Mouse (Mus musculus): Measurements from ENCODE around the gene Nkx2-9. TPM values are rescaled to one million over a fixed set of nuclear protein-coding genes. Genes with fewer than 3 reads are reported as not detected.

Gene Nkx2-9
- total RNA-seq (2023), result not detected

DNA sequence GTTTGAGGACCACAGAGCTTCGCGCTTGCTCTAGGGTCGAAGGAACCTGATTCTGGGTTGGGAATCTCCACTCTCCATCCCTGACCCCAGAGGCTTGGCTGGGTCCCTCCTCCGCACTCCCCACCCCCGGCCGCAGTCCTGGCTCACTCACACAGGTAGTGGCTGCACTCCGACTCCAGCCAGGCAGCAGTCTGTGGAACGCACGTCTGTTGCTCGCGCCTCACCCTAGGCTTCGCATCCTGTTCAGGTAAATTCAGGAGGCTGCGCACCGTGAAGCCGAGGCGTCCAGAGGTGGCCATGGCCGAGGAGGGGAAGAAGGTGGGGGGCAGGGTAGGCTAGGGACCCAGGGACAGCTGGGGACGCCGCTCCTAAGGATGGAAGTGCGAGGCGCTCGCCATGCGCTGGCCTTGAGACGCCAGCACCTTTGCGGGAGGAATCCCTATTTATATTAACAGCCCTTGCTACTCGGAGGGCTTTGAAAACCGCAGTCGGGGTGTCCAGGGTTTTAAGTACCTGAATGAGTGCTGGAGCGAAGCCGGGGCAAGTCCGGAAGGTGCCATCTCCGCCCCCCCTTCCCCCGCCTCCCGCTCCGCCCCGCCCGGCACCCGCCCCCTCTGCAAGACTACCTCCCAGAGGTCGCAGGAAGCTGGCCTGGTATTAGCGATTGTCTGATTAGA, at the start of gene Nkx2-9:
TSS of gene Nkx2-9 (minus strand) at position 524 of the 677 bp plus-strand sequence.

Other genes with a start within 250 kb of the Nkx2-9 start
- gene Nkx2-1, start 76.4 kb downstream of the Nkx2-9 start, total RNA-seq (2023), result not detected
- not detected for gene Pax9, start 78.5 kb upstream of the Nkx2-9 start, total RNA-seq (2023)

All from B cell, adult 67 days (primary cell).